Mouse (Mus musculus): ENCODE results near the gene Kctd6.

- TF ChIP-seq CTCF (conservative IDR thresholded peaks at IDR 0.05 in 1 of 2, IDR thresholded peaks at IDR 0.05 in 1 of 2; ENCODE audit: low read depth in 2 of 2, low read length in 2 of 2) (no peak), USF1 (IDR thresholded peaks at IDR 0.05; ENCODE audit: low read depth, low read length) (no peak), MAX (IDR thresholded peaks at IDR 0.05; ENCODE audit: low read length) (no peak), RAD21 (IDR thresholded peaks at IDR 0.05; ENCODE audit: low read depth, low read length) (no peak), EP300 (IDR thresholded peaks at IDR 0.05; ENCODE audit: low read length) (no peak), JUND (conservative IDR thresholded peaks at IDR 0.05; ENCODE audit: low read depth, low read length) (no peak), ZKSCAN1 (IDR thresholded peaks at IDR 0.05; ENCODE audit: borderline replicate concordance, low read depth, low read length) (no peak), MXI1 (IDR thresholded peaks at IDR 0.05; ENCODE audit: low read depth, low read length) (no peak), POLR2A (IDR thresholded peaks at IDR 0.05; ENCODE audit: low read depth, low read length) (no peak), UBTF (IDR thresholded peaks at IDR 0.05; ENCODE audit: low read depth, low read length) (no peak), TCF12 (IDR thresholded peaks at IDR 0.05; ENCODE audit: low read depth, low read length) (no peak)
These were observed 30.3 kb downstream of the Kctd6 start for GRCm38 (mm10) chr14:8244211-8244611.
